Mouse (Mus musculus): ENCODE data around the gene Med10. TPM values are rescaled to one million over a fixed set of nuclear protein-coding genes. Genes with fewer than 3 reads are reported as not detected.

Gene Med10
- total and polyA plus RNA-seq, 3 experiments, result 119 to 151 TPM; not detected in 1

GRCm38 (mm10) chr13:69832578-69832977, 30.4 kb downstream of the Med10 start:
- no peak for TF ChIP-seq ZC3H11A (IDR thresholded peaks at IDR 0.05; ENCODE audit: low read depth, low read length)
- no peak for TF ChIP-seq GABPA (IDR thresholded peaks at IDR 0.05; ENCODE audit: low read depth, low read length)
- TF ChIP-seq MYC (IDR thresholded peaks at IDR 0.05; ENCODE audit: low read depth, low read length), result no peak
- Histone ChIP-seq H3K36me3 (ENCODE audit: control insufficient read depth in 1 of 2, insufficient read depth in 2 of 2, low read length in 2 of 2) (no peaks in the 10 kb centered on the region), H3K4me3 (ENCODE audit: control insufficient read depth in 1 of 2, insufficient read depth in 1 of 2, low read depth in 2 of 2, low read length in 2 of 2) (no peak overlapping the region), H3K79me2 (ENCODE audit: control insufficient read depth, insufficient read depth, low read length, poor library complexity) (no peaks in the 10 kb centered on the region), H3K9ac (ENCODE audit: control insufficient read depth, low read depth, low read length, poor library complexity, severe bottlenecking) (no peak overlapping the region), H3K27ac (ENCODE audit: control insufficient read depth, low read depth, low read length) (no peak overlapping the region), H3K27me3 (ENCODE audit: control insufficient read depth in 1 of 2, insufficient read depth in 2 of 2, low read length in 2 of 2) (no peaks in the 10 kb centered on the region), H3K4me1 (ENCODE audit: control insufficient read depth in 1 of 2, insufficient read depth in 2 of 2, low read length in 2 of 2) (no peaks in the 10 kb centered on the region), H3K9me3 (replicated peaks; ENCODE audit: insufficient read depth, low read length) (no peaks in the 10 kb centered on the region)
- no peak for DNase-seq (ENCODE audit: low read depth, low spot score)

GRCm38 (mm10) chr13:69833416-69833815, 31.2 kb downstream of the Med10 start:
- no peak for DNase-seq (ENCODE audit: low read depth, low spot score)
- H3K36me3 ChIP-seq (ENCODE audit: control insufficient read depth in 1 of 2, insufficient read depth in 2 of 2, low read length in 2 of 2), result no peaks in the 10 kb centered on the region
- no peak overlapping the region for H3K27ac ChIP-seq (ENCODE audit: control insufficient read depth, low read depth, low read length)
- no peaks in the 10 kb centered on the region for H3K4me1 ChIP-seq (ENCODE audit: control insufficient read depth in 1 of 2, insufficient read depth in 2 of 2, low read length in 2 of 2)
- H3K9me3 ChIP-seq (replicated peaks; ENCODE audit: insufficient read depth, low read length), result no peaks in the 10 kb centered on the region
- H3K27me3 ChIP-seq (ENCODE audit: control insufficient read depth in 1 of 2, insufficient read depth in 2 of 2, low read length in 2 of 2), result no peaks in the 10 kb centered on the region
- no peak overlapping the region for H3K4me3 ChIP-seq (ENCODE audit: control insufficient read depth in 1 of 2, insufficient read depth in 1 of 2, low read depth in 2 of 2, low read length in 2 of 2)
- H3K79me2 ChIP-seq (ENCODE audit: control insufficient read depth, insufficient read depth, low read length, poor library complexity), result no peaks in the 10 kb centered on the region
- no peak overlapping the region for H3K9ac ChIP-seq (ENCODE audit: control insufficient read depth, low read depth, low read length, poor library complexity, severe bottlenecking)
- TF ChIP-seq GABPA (IDR thresholded peaks at IDR 0.05; ENCODE audit: low read depth, low read length), result no peak
- no peak for TF ChIP-seq KAT2A (conservative IDR thresholded peaks at IDR 0.05; ENCODE audit: low read depth, low read length)
- TF ChIP-seq USF2 (IDR thresholded peaks at IDR 0.05; ENCODE audit: borderline replicate concordance in 1 of 2, insufficient read depth in 1 of 2, low read depth in 1 of 2, low read length in 2 of 2), result no peak
- no peak for TF ChIP-seq UBTF (IDR thresholded peaks at IDR 0.05; ENCODE audit: borderline replicate concordance, insufficient read depth, low read depth, low read length)
- no peak for TF ChIP-seq HCFC1 (IDR thresholded peaks at IDR 0.05; ENCODE audit: low read depth, low read length)
- TF ChIP-seq TAL1 (IDR thresholded peaks at IDR 0.05; ENCODE audit: low read length), result no peak
- TF ChIP-seq NRF1 (IDR thresholded peaks at IDR 0.05; ENCODE audit: insufficient read depth, low read depth, low read length, poor library complexity, severe bottlenecking), result no peak
- TF ChIP-seq MEF2A (IDR thresholded peaks at IDR 0.05; ENCODE audit: extremely low read depth, insufficient replicate concordance, low read depth, low read length, poor library complexity, severe bottlenecking), result no peak
- TF ChIP-seq MAFK (IDR thresholded peaks at IDR 0.05; ENCODE audit: borderline replicate concordance, low read depth, low read length), result no peak
- TF ChIP-seq NELFE (IDR thresholded peaks at IDR 0.05; ENCODE audit: low read depth, low read length), result no peak
- no peak for TF ChIP-seq POLR2A (IDR thresholded peaks at IDR 0.05; ENCODE audit: control insufficient read depth in 1 of 2, insufficient read depth in 1 of 2, low read depth in 1 of 2, low read length in 2 of 2, poor library complexity in 1 of 2)
- no peak for TF ChIP-seq GATA1 (IDR thresholded peaks at IDR 0.05; ENCODE audit: low read depth, low read length)
- TF ChIP-seq POLR2AphosphoS5 (IDR thresholded peaks at IDR 0.05; ENCODE audit: borderline replicate concordance, low read depth, low read length), result no peak
- TF ChIP-seq TCF12 (IDR thresholded peaks at IDR 0.05; ENCODE audit: low read depth, low read length), result no peak
- no peak for TF ChIP-seq BHLHE40 (IDR thresholded peaks at IDR 0.05; ENCODE audit: borderline replicate concordance, low read depth, low read length)
- no peak for TF ChIP-seq ETS1 (IDR thresholded peaks at IDR 0.05; ENCODE audit: low read depth, low read length)
- no peak for TF ChIP-seq E2F4 (IDR thresholded peaks at IDR 0.05; ENCODE audit: borderline replicate concordance, low read depth, low read length)
- TF ChIP-seq CHD2 (IDR thresholded peaks at IDR 0.05; ENCODE audit: low read length), result no peak

Data from MEL (cell line).